Mouse (Mus musculus): ENCODE measurements at regions not wholly inside any gene's neighbourhood (a gene's known extent, or its start where the extent isn't known, plus 50 kb on each side); places are given as distances from the start of the nearest gene placed in this dataset.

DNA sequence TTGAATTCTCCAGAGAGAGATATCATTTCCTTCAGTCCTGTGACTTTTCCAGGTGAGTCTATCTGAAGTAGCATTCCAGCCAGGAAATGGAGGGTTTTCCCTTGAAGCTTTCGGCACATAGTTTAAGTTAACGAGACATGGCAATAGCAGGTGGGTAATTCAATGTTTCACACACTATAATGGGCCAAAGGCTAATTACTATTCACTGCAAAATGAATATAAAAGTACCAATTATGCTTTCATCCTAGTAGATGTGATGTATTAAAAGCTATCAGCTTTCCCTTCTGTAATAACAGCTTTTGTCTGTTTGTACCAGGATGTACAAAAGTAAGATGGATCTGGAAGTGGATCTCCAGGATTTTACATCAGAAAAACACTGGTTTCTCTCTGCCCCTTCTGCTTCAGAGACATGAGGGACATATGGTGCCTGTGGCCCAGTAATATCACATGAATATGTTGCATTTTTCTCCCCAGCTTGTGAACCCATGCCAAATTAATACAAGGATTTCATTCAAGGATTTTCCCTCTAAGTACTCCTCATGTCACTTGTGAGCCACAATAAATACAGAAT, 148.4 kb upstream of the Cdh20 start:
- Histone ChIP-seq H3K27me3 (ENCODE audit: control insufficient read depth, insufficient read depth, low read length, poor library complexity, severe bottlenecking) (no peaks in the 10 kb centered on the region), H3K4me1 (ENCODE audit: control insufficient read depth, insufficient read depth, low read length) (no peaks in the 10 kb centered on the region), H3K27ac (ENCODE audit: insufficient read depth, low read length) (no peak overlapping the region), H3K4me3 (ENCODE audit: low read depth, low read length) (no peak overlapping the region), H3K9ac (ENCODE audit: low read depth, poor library complexity, severe bottlenecking) (no peak overlapping the region), H3K9me3 (replicated peaks; ENCODE audit: control insufficient read depth, insufficient read depth, low read length, poor library complexity, severe bottlenecking) (no peaks in the 10 kb centered on the region), H3K36me3 (ENCODE audit: control insufficient read depth, insufficient read depth, low read length, poor library complexity, severe bottlenecking) (no peaks in the 10 kb centered on the region)
- TF ChIP-seq EP300 (IDR thresholded peaks at IDR 0.05; ENCODE audit: insufficient read depth, low read depth, low read length) (no peak), CTCF (IDR thresholded peaks at IDR 0.05; ENCODE audit: low read depth, low read length) (no peak), POLR2A (IDR thresholded peaks at IDR 0.05; ENCODE audit: insufficient read depth, low read length) (no peak)

DNA sequence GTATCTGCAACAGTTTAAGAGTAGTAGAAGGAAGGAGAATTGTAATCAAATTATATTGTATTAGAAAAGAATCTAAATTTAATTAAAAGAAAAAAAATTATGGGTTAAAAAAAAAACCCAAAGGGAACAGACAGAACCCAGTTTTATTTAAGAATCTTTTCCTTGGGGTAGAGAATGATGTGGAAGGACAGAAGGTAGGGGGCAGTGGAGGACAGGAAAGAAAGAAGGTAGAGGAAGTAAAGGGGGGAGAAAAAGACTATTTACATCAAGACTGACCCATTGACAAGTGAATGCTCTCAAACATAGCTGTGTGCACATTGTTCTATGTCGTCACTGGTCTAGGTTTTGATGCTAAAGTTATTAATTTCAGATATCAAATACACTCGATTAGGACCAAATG, 142.8 kb upstream of the Cdh20 start:
- Histone ChIP-seq H3K4me3 (ENCODE audit: low read depth, low read length) (no peak overlapping the region), H3K4me1 (ENCODE audit: control insufficient read depth, insufficient read depth, low read length) (no peaks in the 10 kb centered on the region), H3K27me3 (ENCODE audit: control insufficient read depth, insufficient read depth, low read length, poor library complexity, severe bottlenecking) (no peaks in the 10 kb centered on the region), H3K27ac (ENCODE audit: insufficient read depth, low read length) (no peak overlapping the region), H3K9ac (ENCODE audit: low read depth, poor library complexity, severe bottlenecking) (no peak overlapping the region), H3K9me3 (replicated peaks; ENCODE audit: control insufficient read depth, insufficient read depth, low read length, poor library complexity, severe bottlenecking) (no peaks in the 10 kb centered on the region), H3K36me3 (ENCODE audit: control insufficient read depth, insufficient read depth, low read length, poor library complexity, severe bottlenecking) (no peaks in the 10 kb centered on the region)
- no peak for TF ChIP-seq EP300 (IDR thresholded peaks at IDR 0.05; ENCODE audit: insufficient read depth, low read depth, low read length)
- TF ChIP-seq CTCF (IDR thresholded peaks at IDR 0.05; ENCODE audit: low read depth, low read length): no peak
- no peak for TF ChIP-seq POLR2A (IDR thresholded peaks at IDR 0.05; ENCODE audit: insufficient read depth, low read length)

DNA sequence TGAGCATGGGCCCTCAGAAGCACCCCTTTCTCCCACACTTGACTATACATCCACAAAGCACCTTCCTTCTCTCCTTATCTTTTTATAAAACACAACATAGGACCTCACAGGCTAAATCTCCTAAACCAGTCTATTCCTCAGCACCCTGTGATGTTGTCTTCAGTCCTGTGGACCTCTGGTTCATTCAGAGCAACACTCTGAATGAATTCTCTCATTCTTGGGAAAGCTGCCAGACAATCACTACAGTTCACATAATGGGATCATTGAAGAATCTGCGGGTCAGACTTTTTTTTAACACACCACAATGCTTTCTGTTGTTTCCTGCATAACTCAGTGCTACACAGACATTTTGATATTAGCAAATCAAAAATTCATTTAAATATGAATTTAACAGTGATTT, 115.9 kb upstream of the Cdh20 start:
- H3K9me3 ChIP-seq (replicated peaks; ENCODE audit: control insufficient read depth, insufficient read depth, low read length, poor library complexity, severe bottlenecking): no peaks in the 10 kb centered on the region
- no peak overlapping the region for H3K4me3 ChIP-seq (ENCODE audit: low read depth, low read length)
- TF ChIP-seq CTCF (IDR thresholded peaks at IDR 0.05; ENCODE audit: low read depth, low read length): no peak
- TF ChIP-seq POLR2A (IDR thresholded peaks at IDR 0.05; ENCODE audit: insufficient read depth, low read length): no peak
- TF ChIP-seq EP300 (IDR thresholded peaks at IDR 0.05; ENCODE audit: insufficient read depth, low read depth, low read length): no peak
- no peaks in the 10 kb centered on the region for H3K27me3 ChIP-seq (ENCODE audit: control insufficient read depth, insufficient read depth, low read length, poor library complexity, severe bottlenecking)
- no peaks in the 10 kb centered on the region for H3K4me1 ChIP-seq (ENCODE audit: control insufficient read depth, insufficient read depth, low read length)
- H3K27ac ChIP-seq (ENCODE audit: insufficient read depth, low read length): no peak overlapping the region
- no peaks in the 10 kb centered on the region for H3K36me3 ChIP-seq (ENCODE audit: control insufficient read depth, insufficient read depth, low read length, poor library complexity, severe bottlenecking)
- no peak overlapping the region for H3K9ac ChIP-seq (ENCODE audit: low read depth, poor library complexity, severe bottlenecking)

All from ES-Bruce4 (cell line).